Mouse (Mus musculus) stomach, embryonic 16.5 days (tissue): Measurements from ENCODE around the gene Zfyve28. TPM values are rescaled to one million over a fixed set of nuclear protein-coding genes. Genes with fewer than 3 reads are reported as not detected.

ENCODE experiments used
- ATAC-seq: fragments of 200-750 bp; cut with Nextera tagmentation; 2 replicates; pipeline ENCODE4 v1.8.0; 2017; ENCODE audit warnings: moderate number of reproducible peaks, moderate TSS enrichment; ENCODE audit not compliant: insufficient read depth, low FRiP score
- H3K27ac ChIP-seq: fragments of 300-500 bp; sonication (generic); 2 replicates; pipeline ENCODE4 v1.5.1; 2014; ENCODE audit warnings: low read length
- H3K27me3 ChIP-seq: fragments of 300-500 bp; sonication (generic); 2 replicates; pipeline ENCODE4 v1.6.1; 2014; ENCODE audit warnings: low read length, control low read depth, mixed read lengths; ENCODE audit not compliant: control insufficient read depth, insufficient read depth
- H3K36me3 ChIP-seq: fragments of 300-500 bp; sonication (generic); 2 replicates; pipeline ENCODE4 v1.6.1; 2014; ENCODE audit warnings: low read length; ENCODE audit not compliant: control insufficient read depth, insufficient read depth
- H3K4me1 ChIP-seq: fragments of 300-500 bp; sonication (generic); 2 replicates; pipeline ENCODE4 v1.6.1; 2014; ENCODE audit warnings: low read length, control low read depth, mixed read lengths; ENCODE audit not compliant: control insufficient read depth, insufficient read depth
- H3K4me2 ChIP-seq: fragments of 300-500 bp; sonication (generic); 2 replicates; pipeline ENCODE4 v1.6.1; 2014; ENCODE audit warnings: low read depth, low read length, mixed read lengths
- H3K4me3 ChIP-seq: fragments of 300-500 bp; sonication (generic); replicated peaks from 2 replicates; pipeline ENCODE4 v1.5.1; 2014; ENCODE audit warnings: mild to moderate bottlenecking, low read length
- H3K9ac ChIP-seq: fragments of 300-500 bp; sonication (generic); 2 replicates; pipeline ENCODE4 v1.6.1; 2014; ENCODE audit warnings: low read length
- H3K9me3 ChIP-seq: fragments of 300-500 bp; sonication (generic); replicated peaks from 2 replicates; pipeline ENCODE4 v1.6.1; 2016; ENCODE audit warnings: low read length, control low read depth; ENCODE audit not compliant: control insufficient read depth
- WGBS: fragments of 180-500 bp; shearing (Covaris S2); extraction: QIAGEN DNeasy Blood & Tissue Kit; methylation state at CpG from one replicate; pipeline ENCODE4 v1.1.7; 2014; 5-methylcytosine and 5-hydroxymethylcytosine counted together
- polyA plus RNA-seq: library from polyadenylated mRNA; unstranded; fragments of >200 nt; fragmentation: Nextera tagmentation; extraction: Ambion mirVana; gene quantifications from 2 replicates; pipeline ENCODE4 v1.2.1, GENCODE M21; 2015

The Zfyve28 gene
- polyA plus RNA-seq, 1 experiment from 2014 or later: 0.63 TPM

GRCm38 (mm10) chr5:34279214-34279613, 9.0 kb downstream of the Zfyve28 start:
- no peak for ATAC-seq
- H3K9me3 ChIP-seq: no peaks in the 10 kb centered on the region
- WGBS: 81% methylated on average over 9 of the region's 9 CpGs
- no peaks in the 10 kb centered on the region for H3K36me3 ChIP-seq
- H3K4me2 ChIP-seq: no peak overlapping the region
- H3K4me1 ChIP-seq: no peaks in the 10 kb centered on the region
- H3K27me3 ChIP-seq: no peaks in the 10 kb centered on the region
- no peak overlapping the region for H3K27ac ChIP-seq
- H3K4me3 ChIP-seq: no peak overlapping the region
- no peak overlapping the region for H3K9ac ChIP-seq

- Histone ChIP-seq H3K27me3 (no peaks in the 10 kb centered on the region), H3K4me3 (no peak overlapping the region), H3K9me3 (no peaks in the 10 kb centered on the region), H3K9ac (no peak overlapping the region), H3K4me2 (no peak overlapping the region), H3K4me1 (no peaks in the 10 kb centered on the region), H3K36me3 (no peaks in the 10 kb centered on the region), H3K27ac (no peak overlapping the region)
- no peak for ATAC-seq
- WGBS: 61% methylated on average over 4 of the region's 4 CpGs
Measured at GRCm38 (mm10) chr5:34278058-34278457, 10.2 kb downstream of the Zfyve28 start.

GRCm38 (mm10) chr5:34276746-34277145, 11.5 kb downstream of the Zfyve28 start:
- Histone ChIP-seq H3K27me3 (no peaks in the 10 kb centered on the region), H3K4me3 (no peak overlapping the region), H3K36me3 (no peaks in the 10 kb centered on the region), H3K4me2 (no peak overlapping the region), H3K4me1 (no peaks in the 10 kb centered on the region), H3K9me3 (no peaks in the 10 kb centered on the region), H3K27ac (no peak overlapping the region), H3K9ac (no peak overlapping the region)
- no peak for ATAC-seq
- WGBS: 54% methylated on average over 6 of the region's 6 CpGs

DNA sequence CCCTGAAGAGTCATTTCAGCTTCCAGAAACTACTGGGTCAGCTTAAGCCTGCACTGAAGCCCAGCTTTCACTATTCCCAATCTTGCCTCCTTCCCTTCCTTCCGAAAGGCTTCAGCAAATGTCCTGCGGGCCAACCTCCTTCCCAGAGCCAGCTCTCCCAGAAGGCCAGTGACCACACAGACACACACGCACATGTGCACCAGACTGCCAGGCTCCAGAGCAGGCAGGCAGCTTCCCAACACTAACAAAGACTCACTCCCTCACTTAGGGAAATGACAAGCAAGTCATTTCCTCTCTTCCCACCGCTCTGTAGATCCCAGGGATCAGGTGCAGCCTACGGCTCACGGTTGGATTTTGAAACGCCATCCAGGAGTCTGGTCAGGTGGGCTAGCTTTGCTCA, 12.1 kb downstream of the Zfyve28 start:
- ATAC-seq: no peak
- Histone ChIP-seq H3K4me1 (no peaks in the 10 kb centered on the region), H3K9ac (no peak overlapping the region), H3K36me3 (no peaks in the 10 kb centered on the region), H3K27me3 (no peaks in the 10 kb centered on the region), H3K4me2 (no peak overlapping the region), H3K9me3 (no peaks in the 10 kb centered on the region), H3K4me3 (no peak overlapping the region), H3K27ac (no peak overlapping the region)
- WGBS: 70% methylated on average over 7 of the region's 7 CpGs

DNA sequence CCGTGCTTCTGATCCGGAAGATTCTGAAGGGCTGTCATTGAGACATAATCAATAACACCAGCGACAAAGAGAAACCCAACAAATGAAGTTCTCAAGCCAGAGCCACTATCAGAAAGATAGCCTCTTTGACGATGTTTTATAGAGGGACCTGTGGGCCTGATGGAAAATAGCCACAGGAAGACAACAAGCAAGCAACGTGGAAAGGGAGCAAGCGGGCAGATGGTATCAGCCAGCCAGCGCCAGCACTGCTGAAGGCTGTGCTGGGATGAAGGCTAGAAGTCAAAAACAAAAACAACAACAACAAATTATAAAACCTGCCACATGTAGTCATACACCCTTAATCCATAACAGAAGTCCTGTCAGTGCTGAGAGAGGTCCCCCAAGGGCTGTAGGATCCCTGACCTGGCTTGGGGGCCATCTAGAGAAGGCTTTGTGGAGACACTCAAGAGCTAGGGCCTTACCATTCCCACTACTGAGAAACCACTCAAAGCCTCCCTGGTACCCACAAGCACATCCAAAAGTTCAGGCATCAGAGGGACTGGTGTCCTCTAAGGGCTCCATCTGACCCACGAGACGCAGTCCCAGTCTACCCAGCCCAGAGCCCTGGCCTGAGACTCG, 13.5 kb downstream of the Zfyve28 start:
- Histone ChIP-seq H3K4me1 (no peaks in the 10 kb centered on the region), H3K36me3 (no peaks in the 10 kb centered on the region), H3K4me2 (no peak overlapping the region), H3K27me3 (no peaks in the 10 kb centered on the region), H3K4me3 (no peak overlapping the region), H3K9me3 (no peaks in the 10 kb centered on the region), H3K27ac (no peak overlapping the region), H3K9ac (no peak overlapping the region)
- ATAC-seq: no peak
- 83% methylated on average over 10 of the region's 10 CpGs for WGBS

DNA sequence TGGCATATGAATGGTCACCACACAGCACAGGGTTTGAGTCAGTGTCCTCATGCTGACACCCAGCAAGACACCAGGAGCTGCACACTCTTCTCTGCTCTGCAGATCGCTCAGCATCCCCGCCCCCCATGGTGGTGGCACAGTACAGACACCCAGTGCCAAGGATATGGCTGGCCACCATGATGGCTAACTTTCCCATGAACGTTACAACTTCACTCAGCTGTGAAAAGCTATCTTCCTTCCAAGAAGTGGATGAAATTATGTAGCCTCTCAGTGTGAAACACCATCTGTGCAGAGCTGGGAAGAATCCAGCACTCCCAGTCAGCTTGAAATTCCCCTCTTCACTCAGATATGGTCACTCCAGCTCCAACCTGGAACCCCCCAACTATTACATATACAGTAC, 14.0 kb downstream of the Zfyve28 start:
- 86% methylated on average over 3 of the region's 3 CpGs for WGBS
- no peaks in the 10 kb centered on the region for H3K9me3 ChIP-seq
- no peaks in the 10 kb centered on the region for H3K27me3 ChIP-seq
- no peaks in the 10 kb centered on the region for H3K4me1 ChIP-seq
- H3K4me3 ChIP-seq: no peak overlapping the region
- H3K4me2 ChIP-seq: no peak overlapping the region
- no peak overlapping the region for H3K27ac ChIP-seq
- no peak overlapping the region for H3K9ac ChIP-seq
- no peak for ATAC-seq
- no peaks in the 10 kb centered on the region for H3K36me3 ChIP-seq

DNA sequence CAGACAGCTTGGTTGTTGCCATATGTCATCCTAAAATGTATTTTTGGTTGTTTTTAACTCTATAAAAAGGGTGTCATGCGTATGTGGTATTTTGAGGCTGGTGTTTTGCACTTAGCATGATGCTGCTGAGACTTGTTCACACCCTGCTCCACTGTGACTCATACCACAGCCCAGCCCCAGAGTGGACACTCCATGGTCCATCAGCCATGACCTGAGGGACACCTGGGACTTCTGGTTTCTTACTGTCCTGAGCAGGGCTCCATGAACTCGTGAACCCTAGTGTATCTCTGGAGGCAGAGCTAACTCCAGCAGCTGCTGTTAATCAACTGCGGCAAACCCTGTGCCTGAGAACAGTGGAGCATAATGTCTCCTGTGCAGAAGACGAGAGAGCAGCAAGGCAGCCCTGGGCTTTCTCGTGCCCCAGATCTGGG, 15.0 kb downstream of the Zfyve28 start:
- WGBS: 67% methylated on average over 5 of the region's 5 CpGs
- H3K36me3 ChIP-seq: no peaks in the 10 kb centered on the region
- ATAC-seq: no peak
- H3K9ac ChIP-seq: no peak overlapping the region
- H3K4me2 ChIP-seq: no peak overlapping the region
- H3K4me3 ChIP-seq: no peak overlapping the region
- H3K4me1 ChIP-seq: no peaks in the 10 kb centered on the region
- H3K27ac ChIP-seq: no peak overlapping the region
- H3K27me3 ChIP-seq: no peaks in the 10 kb centered on the region
- no peaks in the 10 kb centered on the region for H3K9me3 ChIP-seq

DNA sequence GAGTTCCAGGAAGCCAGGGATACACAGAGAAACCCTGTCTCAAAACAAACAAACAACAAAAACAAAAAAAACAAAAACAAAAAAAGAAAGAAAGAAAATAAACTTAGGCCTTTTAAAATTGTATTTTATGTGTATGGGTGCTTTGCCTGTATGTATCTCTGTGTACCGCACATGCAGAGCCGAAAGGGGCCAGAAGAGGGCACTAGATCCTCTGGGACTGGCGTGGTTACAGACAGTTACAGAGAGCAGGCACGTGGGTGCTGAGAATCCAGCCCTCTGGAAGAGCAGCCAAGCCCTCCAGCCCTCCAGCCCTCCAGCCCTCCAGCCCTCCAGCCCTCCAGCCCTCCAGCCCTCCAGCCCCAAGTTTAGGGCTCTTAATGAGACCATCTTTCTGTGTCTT, 16.5 kb downstream of the Zfyve28 start:
- no peak overlapping the region for H3K4me3 ChIP-seq
- no peaks in the 10 kb centered on the region for H3K9me3 ChIP-seq
- no peak overlapping the region for H3K9ac ChIP-seq
- no peaks in the 10 kb centered on the region for H3K36me3 ChIP-seq
- no peaks in the 10 kb centered on the region for H3K4me1 ChIP-seq
- WGBS: 29% methylated on average over 4 of the region's 4 CpGs
- H3K4me2 ChIP-seq: no peak overlapping the region
- H3K27ac ChIP-seq: no peak overlapping the region
- ATAC-seq: no peak
- H3K27me3 ChIP-seq: no peaks in the 10 kb centered on the region

DNA sequence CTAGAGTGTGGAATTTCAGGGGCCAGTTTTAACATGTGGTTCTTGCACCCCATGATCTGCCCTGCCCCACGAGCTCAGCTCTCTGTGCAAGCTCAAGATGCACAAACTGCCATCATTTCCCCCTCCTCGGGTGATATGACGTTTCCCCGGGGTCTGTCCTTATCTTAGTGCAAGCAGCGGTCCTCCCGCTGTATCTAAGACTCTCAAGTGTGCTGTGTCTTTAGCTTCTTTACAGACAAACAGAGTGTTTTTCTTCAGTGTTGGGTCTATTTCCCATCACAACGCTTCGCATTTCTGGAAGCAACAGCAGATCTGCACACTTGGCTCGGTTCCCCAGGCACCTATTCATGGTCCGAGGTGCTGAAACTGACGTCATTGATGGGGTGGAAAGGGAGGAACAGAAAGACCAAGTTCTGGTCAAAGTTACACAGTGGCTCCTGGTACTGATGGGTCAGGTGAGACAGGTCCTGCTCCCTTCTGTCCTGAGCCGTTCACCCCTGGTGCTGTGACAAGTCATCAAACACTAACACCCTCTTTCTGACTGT, 18.3 kb downstream of the Zfyve28 start:
- 59% methylated on average over 12 of the region's 12 CpGs for WGBS
- Histone ChIP-seq H3K4me2 (no peak overlapping the region), H3K27ac (no peak overlapping the region), H3K4me1 (no peaks in the 10 kb centered on the region), H3K9ac (no peak overlapping the region), H3K4me3 (no peak overlapping the region), H3K9me3 (no peaks in the 10 kb centered on the region), H3K36me3 (no peaks in the 10 kb centered on the region), H3K27me3 (no peaks in the 10 kb centered on the region)
- ATAC-seq: no peak
